Mouse (Mus musculus): ENCODE data around the gene Myog. TPM values are rescaled to one million over a fixed set of nuclear protein-coding genes. Genes with fewer than 3 reads are reported as not detected.

The Myog gene
- polyA plus RNA-seq, 1 experiment from 2014 or later: 0.22 TPM

GRCm38 (mm10) chr1:134290909-134291308 lies 1.1 kb downstream of the Myog start:
- H3K9ac ChIP-seq (replicated peaks): no peak overlapping the region
- WGBS: 66% methylated on average over 5 of the region's 5 CpGs
- H3K4me1 ChIP-seq: peaks cover 7% of the 10 kb centered on the region; the same call in 1 of the 2 replicates
- H3K4me2 ChIP-seq (replicated peaks): no peak overlapping the region
- no peaks in the 10 kb centered on the region for H3K9me3 ChIP-seq
- H3K27ac ChIP-seq (replicated peaks): no peak overlapping the region
- no peak overlapping the region for H3K4me3 ChIP-seq
- ATAC-seq (replicated peaks): no peak
- H3K27me3 ChIP-seq: no peaks in the 10 kb centered on the region
- no peaks in the 10 kb centered on the region for H3K36me3 ChIP-seq

DNA sequence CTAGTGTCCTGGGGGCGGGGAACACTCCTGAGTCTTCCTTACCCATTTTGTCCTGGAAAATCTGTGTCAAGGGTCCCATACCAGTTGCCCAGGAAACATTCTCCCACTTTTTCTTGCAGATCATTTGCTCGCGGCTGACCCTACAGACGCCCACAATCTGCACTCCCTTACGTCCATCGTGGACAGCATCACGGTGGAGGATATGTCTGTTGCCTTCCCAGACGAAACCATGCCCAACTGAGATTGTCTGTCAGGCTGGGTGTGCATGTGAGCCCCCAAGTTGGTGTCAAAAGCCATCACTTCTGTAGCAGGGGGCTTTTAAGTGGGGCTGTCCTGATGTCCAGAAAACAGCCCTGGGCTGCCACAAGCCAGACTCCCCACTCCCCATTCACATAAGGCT lies 1.8 kb downstream of the Myog start:
- H3K27ac ChIP-seq (replicated peaks): no peak overlapping the region
- no peak overlapping the region for H3K4me2 ChIP-seq (replicated peaks)
- no peak for ATAC-seq (replicated peaks)
- no peak overlapping the region for H3K4me3 ChIP-seq
- 86% methylated on average over 8 of the region's 8 CpGs for WGBS
- no peaks in the 10 kb centered on the region for H3K9me3 ChIP-seq
- no peaks in the 10 kb centered on the region for H3K36me3 ChIP-seq
- H3K9ac ChIP-seq (replicated peaks): no peak overlapping the region
- peaks cover 7% of the 10 kb centered on the region; the same call in 1 of the 2 replicates for H3K4me1 ChIP-seq
- no peaks in the 10 kb centered on the region for H3K27me3 ChIP-seq

DNA sequence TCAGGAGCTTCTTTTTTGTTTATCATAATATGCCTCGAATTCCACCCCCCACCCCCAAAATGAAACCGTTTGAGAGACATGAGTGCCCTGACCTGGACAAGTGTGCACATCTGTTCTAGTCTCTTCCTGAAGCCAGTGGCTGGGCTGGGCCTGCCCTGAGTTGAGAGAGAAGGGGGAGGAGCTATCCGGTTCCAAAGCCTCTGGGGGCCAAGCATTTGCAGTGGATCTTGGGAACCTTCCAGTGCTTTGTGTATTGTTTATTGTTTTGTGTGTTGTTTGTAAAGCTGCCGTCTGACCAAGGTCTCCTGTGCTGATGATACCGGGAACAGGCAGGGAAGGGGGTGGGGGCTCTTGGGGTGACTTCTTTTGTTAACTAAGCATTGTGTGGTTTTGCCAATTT lies 2.3 kb downstream of the Myog start:
- Histone ChIP-seq H3K27ac (replicated peaks) (no peak overlapping the region), H3K9me3 (no peaks in the 10 kb centered on the region), H3K36me3 (no peaks in the 10 kb centered on the region), H3K4me1 (peaks cover 7% of the 10 kb centered on the region; the same call in 1 of the 2 replicates), H3K9ac (replicated peaks) (no peak overlapping the region), H3K4me3 (no peak overlapping the region), H3K27me3 (no peaks in the 10 kb centered on the region; the same call in 1 of the 2 replicates), H3K4me2 (replicated peaks) (no peak overlapping the region)
- no peak for ATAC-seq (replicated peaks)
- WGBS: 18% methylated on average over 5 of the region's 5 CpGs

- Histone ChIP-seq H3K4me1 (peaks cover 7% of the 10 kb centered on the region; the same call in 1 of the 2 replicates), H3K9me3 (no peaks in the 10 kb centered on the region), H3K27ac (replicated peaks) (no peak overlapping the region), H3K4me2 (replicated peaks) (no peak overlapping the region), H3K4me3 (no peak overlapping the region), H3K36me3 (no peaks in the 10 kb centered on the region), H3K9ac (replicated peaks) (no peak overlapping the region), H3K27me3 (no peaks in the 10 kb centered on the region; the same call in 1 of the 2 replicates)
- WGBS: 52% methylated on average over 9 of the region's 9 CpGs
- ATAC-seq (replicated peaks): no peak
Measured at GRCm38 (mm10) chr1:134292601-134293000, 2.8 kb downstream of the Myog start.

DNA sequence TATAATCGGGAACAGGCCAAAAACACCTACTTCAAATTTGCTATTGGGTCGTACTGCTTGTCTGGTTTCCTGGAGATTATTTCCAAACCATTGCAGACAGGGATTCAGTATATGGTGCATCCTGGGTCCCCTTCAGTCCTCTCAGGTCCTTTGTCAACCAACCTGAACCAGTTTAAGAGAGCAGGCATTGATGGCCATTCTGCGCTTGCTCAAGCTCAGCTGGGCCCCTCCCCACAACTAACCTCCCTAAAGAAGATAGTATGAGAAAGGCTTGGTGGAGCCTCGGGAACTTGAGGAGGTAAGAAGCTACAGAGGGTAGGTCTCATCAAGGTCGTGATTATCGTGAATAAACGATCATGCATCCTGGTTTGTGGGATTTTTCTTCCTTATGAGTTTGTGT lies 3.5 kb downstream of the Myog start:
- Histone ChIP-seq H3K9ac (replicated peaks) (no peak overlapping the region), H3K4me3 (no peak overlapping the region), H3K4me1 (peaks cover 7% of the 10 kb centered on the region; the same call in 1 of the 2 replicates), H3K27ac (replicated peaks) (no peak overlapping the region), H3K9me3 (no peaks in the 10 kb centered on the region), H3K36me3 (no peaks in the 10 kb centered on the region), H3K27me3 (peaks cover 6% of the 10 kb centered on the region; the same call in 1 of the 2 replicates), H3K4me2 (replicated peaks) (no peak overlapping the region)
- no peak for ATAC-seq (replicated peaks)
- WGBS: 91% methylated on average over 7 of the region's 7 CpGs

DNA sequence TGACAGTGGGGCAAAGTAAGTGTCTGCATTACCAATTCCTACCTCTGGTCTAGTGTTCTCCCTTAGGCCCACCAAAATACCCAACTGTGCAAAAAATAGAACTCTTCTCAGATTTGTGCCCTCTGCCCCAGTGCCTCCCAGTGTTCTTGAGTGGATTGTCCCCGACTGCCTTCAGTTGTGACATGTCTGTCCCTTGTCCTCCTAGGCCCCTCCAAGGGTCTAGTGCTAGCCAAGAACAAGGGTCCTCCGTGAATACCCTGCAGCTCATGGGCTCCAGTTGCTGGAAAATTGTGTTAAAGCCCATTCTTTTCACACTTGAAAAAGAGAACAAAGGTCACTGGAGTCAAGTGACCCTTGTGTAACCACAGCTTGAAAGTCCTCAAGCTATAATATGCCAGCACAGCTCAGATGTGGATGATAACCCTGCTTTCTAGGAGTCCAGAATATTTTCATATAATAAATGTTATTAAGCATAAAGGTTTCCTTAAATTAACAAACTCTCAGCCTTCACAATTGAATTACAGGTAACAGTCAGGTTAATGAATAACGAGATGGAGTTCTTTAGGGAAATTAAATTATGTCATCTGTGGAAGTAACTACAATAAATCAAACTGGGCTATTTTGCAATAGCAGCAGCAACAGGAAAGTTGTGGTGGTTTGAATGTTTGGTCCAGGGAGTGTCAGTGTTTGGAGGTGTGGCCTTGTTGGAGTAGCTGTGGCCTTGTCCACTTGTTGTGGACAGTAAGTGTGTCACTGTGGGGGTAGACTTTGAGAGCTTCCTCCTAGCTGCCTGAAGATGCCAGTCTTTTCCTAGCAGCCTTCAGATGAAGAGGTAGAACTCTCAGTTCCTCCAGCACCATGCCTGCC lies 4.2 kb downstream of the Myog start:
- Histone ChIP-seq H3K27ac (replicated peaks) (no peak overlapping the region), H3K27me3 (peaks cover 10% of the 10 kb centered on the region; the same call in 1 of the 2 replicates), H3K4me2 (replicated peaks) (no peak overlapping the region), H3K9me3 (no peaks in the 10 kb centered on the region), H3K9ac (replicated peaks) (no peak overlapping the region), H3K36me3 (no peaks in the 10 kb centered on the region), H3K4me1 (peaks cover 10% of the 10 kb centered on the region), H3K4me3 (no peak overlapping the region)
- ATAC-seq (replicated peaks): no peak
- 73% methylated on average over 3 of the region's 3 CpGs for WGBS

DNA sequence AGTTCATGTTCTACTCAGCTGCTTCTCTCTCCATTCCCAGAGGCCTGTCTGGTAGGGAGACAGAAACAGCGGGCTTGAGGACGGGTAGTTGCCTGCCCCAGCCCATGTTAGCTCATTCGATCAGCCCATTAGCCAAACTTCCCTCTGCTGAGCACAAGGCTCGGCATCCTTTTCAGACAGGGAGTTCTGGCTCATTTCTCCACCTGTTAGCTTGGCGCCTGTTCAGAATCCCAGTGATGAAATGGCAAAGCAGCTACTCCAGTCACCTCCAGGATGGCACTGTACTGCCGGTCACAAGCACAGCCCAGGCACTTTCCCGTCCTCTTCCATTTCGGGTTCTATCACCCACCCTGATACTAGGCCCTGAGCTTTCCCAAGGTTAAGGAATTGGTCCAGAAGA lies 7.5 kb downstream of the Myog start:
- Histone ChIP-seq H3K4me1 (peaks cover 11% of the 10 kb centered on the region), H3K9me3 (no peaks in the 10 kb centered on the region), H3K27me3 (peaks cover 21% of the 10 kb centered on the region), H3K4me2 (replicated peaks) (no peak overlapping the region), H3K27ac (replicated peaks) (no peak overlapping the region), H3K4me3 (no peak overlapping the region), H3K36me3 (no peaks in the 10 kb centered on the region), H3K9ac (replicated peaks) (no peak overlapping the region)
- no peak for ATAC-seq (replicated peaks)
- WGBS: 73% methylated on average over 8 of the region's 8 CpGs

DNA sequence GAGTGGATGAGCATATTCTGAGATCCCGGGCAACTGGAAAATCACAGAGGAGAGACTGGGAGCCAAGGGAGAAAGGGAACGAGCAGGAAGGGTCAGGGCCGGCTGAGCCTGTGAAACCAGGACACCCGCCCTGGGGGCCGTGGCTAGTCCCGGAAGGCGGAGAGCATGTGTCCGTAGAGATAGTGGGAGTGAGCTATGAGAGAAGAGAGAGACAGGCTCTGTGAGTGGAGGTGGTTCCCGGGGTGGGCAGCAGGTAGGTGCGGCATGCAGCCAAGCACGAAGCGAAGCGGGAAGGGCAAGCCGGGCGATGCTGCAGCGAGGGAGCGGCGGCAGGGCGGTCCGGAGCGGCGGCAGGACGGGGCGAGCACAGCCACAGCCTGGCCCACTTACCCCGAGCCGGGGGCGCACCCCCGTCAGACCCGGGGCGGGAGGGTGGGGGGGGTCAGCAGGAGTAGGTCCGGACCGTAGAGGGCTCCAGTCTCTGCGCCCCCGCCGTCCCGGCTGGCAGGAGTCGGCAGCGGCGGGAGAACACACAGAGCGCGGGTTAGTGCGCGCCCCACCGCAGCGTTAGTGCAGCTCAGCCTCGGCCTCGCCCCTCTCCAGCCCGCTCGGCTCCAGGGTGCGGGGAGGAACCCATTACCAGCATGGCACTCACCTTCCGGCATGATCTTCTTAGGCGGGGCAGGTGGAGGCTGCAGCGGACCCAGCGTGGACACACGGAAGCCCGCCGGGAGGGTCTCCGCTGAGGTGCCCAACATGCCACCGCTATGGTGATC lies 9.0 kb downstream of the Myog start:
- peaks cover 21% of the 10 kb centered on the region for H3K27me3 ChIP-seq
- H3K4me3 ChIP-seq: peak overlapping the region; percentile 44
- WGBS: 7% methylated on average over 56 of the region's 59 CpGs
- peak overlapping the region; percentile 40 for H3K9ac ChIP-seq (replicated peaks)
- peaks cover 20% of the 10 kb centered on the region for H3K4me1 ChIP-seq
- peak; percentile 72 for ATAC-seq (replicated peaks)
- no peaks in the 10 kb centered on the region for H3K9me3 ChIP-seq
- no peaks in the 10 kb centered on the region for H3K36me3 ChIP-seq
- H3K4me2 ChIP-seq (replicated peaks): peak overlapping the region; percentile 77
- no peak overlapping the region for H3K27ac ChIP-seq (replicated peaks)

DNA sequence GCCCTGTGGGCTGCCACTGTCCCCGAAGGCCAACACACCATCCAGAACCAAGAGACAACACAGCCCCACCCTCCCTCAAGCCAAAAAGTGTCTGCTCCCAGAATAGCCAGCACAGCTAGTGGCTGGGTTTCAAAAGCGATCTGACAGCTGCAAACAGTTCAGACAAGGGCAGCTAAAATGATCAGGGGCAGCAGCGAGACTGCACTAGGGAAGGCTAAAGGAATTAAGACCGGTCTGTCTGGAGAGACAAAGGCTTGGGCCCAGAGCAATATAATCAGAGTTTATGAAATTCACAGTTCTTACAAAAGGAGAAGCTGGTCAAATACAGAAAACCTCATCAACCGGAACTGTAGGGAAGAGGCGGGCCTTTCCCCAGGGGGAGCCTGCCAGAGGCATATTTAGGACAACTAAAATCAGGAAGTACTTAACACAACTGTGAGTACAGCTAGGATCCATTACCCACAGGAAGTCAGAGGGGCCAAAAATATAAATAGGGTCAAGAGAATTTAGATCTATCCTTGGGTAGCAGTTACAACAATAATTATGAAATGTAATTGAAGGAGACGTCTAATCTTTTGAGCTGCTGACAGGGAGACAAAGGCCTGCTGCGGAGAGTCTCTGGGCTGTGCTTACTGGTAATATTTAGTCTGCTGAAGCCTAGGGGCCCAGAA lies 12.9 kb downstream of the Myog start:
- Histone ChIP-seq H3K9me3 (no peaks in the 10 kb centered on the region), H3K27me3 (peaks cover 20% of the 10 kb centered on the region), H3K4me2 (replicated peaks) (no peak overlapping the region), H3K36me3 (no peaks in the 10 kb centered on the region), H3K27ac (replicated peaks) (peak overlapping the region; percentile 54), H3K4me1 (peaks cover 25% of the 10 kb centered on the region), H3K4me3 (no peak overlapping the region), H3K9ac (replicated peaks) (0 out of 2 replicates have a peak overlapping the region, but pooled peaks have one; percentile 5)
- 19% methylated on average over 8 of the region's 8 CpGs for WGBS
- no peak for ATAC-seq (replicated peaks)

DNA sequence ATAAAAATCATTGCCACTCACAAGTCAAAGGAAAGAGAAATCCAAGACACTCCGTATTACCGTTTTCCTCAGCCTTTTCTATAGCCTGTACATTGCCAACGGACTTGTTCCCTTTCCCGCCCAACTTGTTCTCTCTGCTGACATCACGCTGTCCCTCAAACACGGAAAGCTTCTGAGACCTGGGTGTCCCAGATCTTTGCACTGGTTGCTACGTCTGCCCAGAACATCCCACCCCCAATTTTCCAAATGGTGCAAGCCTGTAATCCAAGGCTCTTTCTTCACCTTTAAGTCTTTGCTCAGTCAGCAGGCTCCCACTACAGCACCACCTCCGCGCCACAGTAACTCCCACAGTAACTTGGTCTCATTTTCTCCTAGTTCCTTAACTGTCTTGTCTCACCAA lies 15.2 kb downstream of the Myog start:
- H3K4me1 ChIP-seq: peaks cover 16% of the 10 kb centered on the region
- H3K4me2 ChIP-seq (replicated peaks): no peak overlapping the region
- no peak overlapping the region for H3K9ac ChIP-seq (replicated peaks)
- WGBS: 96% methylated on average over 9 of the region's 9 CpGs
- H3K9me3 ChIP-seq: no peaks in the 10 kb centered on the region
- no peaks in the 10 kb centered on the region for H3K36me3 ChIP-seq
- no peak for ATAC-seq (replicated peaks)
- peaks cover 4% of the 10 kb centered on the region for H3K27me3 ChIP-seq
- no peak overlapping the region for H3K4me3 ChIP-seq
- no peak overlapping the region for H3K27ac ChIP-seq (replicated peaks)

DNA sequence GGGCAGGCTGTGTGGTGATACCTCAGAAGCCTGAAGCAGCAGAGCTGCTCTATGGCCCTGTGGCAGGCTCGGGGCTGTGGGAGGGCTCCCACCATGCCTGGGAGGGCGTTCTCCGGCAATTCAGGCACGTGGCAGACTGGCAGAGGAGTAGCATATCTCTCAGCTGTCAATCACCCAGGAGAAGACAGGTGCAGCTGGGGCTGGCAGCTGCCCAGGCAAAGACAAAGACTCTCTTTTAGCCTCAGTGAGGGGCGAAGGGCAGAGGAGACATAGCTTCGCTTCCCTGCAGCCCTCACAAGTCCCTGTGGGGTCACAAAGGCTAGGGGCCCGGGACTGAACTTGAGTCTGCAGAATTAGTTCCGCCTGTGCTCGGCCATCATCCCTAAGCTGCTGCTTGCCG lies 17.6 kb downstream of the Myog start:
- H3K4me1 ChIP-seq: peaks cover 13% of the 10 kb centered on the region
- no peak overlapping the region for H3K9ac ChIP-seq (replicated peaks)
- H3K4me3 ChIP-seq: no peak overlapping the region
- ATAC-seq (replicated peaks): no peak
- H3K27me3 ChIP-seq: no peaks in the 10 kb centered on the region
- 41% methylated on average over 10 of the region's 10 CpGs for WGBS
- H3K27ac ChIP-seq (replicated peaks): no peak overlapping the region
- no peaks in the 10 kb centered on the region for H3K36me3 ChIP-seq
- H3K9me3 ChIP-seq: no peaks in the 10 kb centered on the region
- H3K4me2 ChIP-seq (replicated peaks): no peak overlapping the region

- Histone ChIP-seq H3K4me3 (no peak overlapping the region), H3K36me3 (no peaks in the 10 kb centered on the region), H3K4me1 (peaks cover 5% of the 10 kb centered on the region; the same call in 1 of the 2 replicates), H3K4me2 (replicated peaks) (no peak overlapping the region), H3K9ac (replicated peaks) (no peak overlapping the region), H3K9me3 (no peaks in the 10 kb centered on the region), H3K27ac (replicated peaks) (no peak overlapping the region), H3K27me3 (no peaks in the 10 kb centered on the region)
- WGBS: 86% methylated on average over 2 of the region's 2 CpGs
- ATAC-seq (replicated peaks): no peak
Measured at GRCm38 (mm10) chr1:134310291-134310690, 20.5 kb downstream of the Myog start.

All from forebrain, embryonic 15.5 days (tissue).